Mouse (Mus musculus) heart, embryonic 14.5 days (tissue): ENCODE data around the gene Xlr5a. TPM values are rescaled to one million over a fixed set of nuclear protein-coding genes. Genes with fewer than 3 reads are reported as not detected.
"Not testable (repeated sequence)": the region's sequence is repeated elsewhere in the genome, so short reads cannot be mapped to it uniquely, and the experiment has no call there.

Experiments used
- ATAC-seq: fragments of 200-750 bp; cut with Nextera tagmentation; 2 replicates; pipeline ENCODE4 v1.8.0; 2017; ENCODE audit warnings: low read depth, moderate TSS enrichment; ENCODE audit not compliant: insufficient number of reproducible peaks, insufficient read depth, low FRiP score
- H3K27ac ChIP-seq, 2 experiments: fragments of 200-500 bp in 1 of 2; fragments of 300-500 bp in 1 of 2; sonication (generic) in 1 of 2; replicated peaks in 1 of 2; 2 replicates each; pipeline ENCODE4 v1.5.1; 2012 to 2014; ENCODE audit warnings: low read depth in 2 of 2, low read length in 2 of 2, control low read depth in 1 of 2, mild to moderate bottlenecking in 1 of 2, mixed read lengths in 1 of 2; ENCODE audit not compliant: control insufficient read depth in 1 of 2, insufficient read depth in 1 of 2
- H3K27me3 ChIP-seq: fragments of 300-500 bp; sonication (generic); 2 replicates; pipeline ENCODE4 v1.6.1; 2014; ENCODE audit warnings: mild to moderate bottlenecking, low read length, control low read depth; ENCODE audit not compliant: control insufficient read depth, insufficient read depth
- H3K36me3 ChIP-seq: fragments of 300-500 bp; sonication (generic); 2 replicates; pipeline ENCODE4 v1.6.1; 2014; ENCODE audit warnings: mild to moderate bottlenecking, control low read depth, low read length, mixed read lengths; ENCODE audit not compliant: control insufficient read depth, insufficient read depth
- H3K4me1 ChIP-seq, 2 experiments: fragments of 200-500 bp in 1 of 2; fragments of 300-500 bp in 1 of 2; sonication (generic) in 1 of 2; 2 replicates each; pipeline ENCODE4 v1.6.1; 2012 to 2014; ENCODE audit warnings: low read length in 2 of 2, control low read depth in 1 of 2, mixed read lengths in 1 of 2; ENCODE audit not compliant: control insufficient read depth in 2 of 2, insufficient read depth in 2 of 2
- H3K4me2 ChIP-seq: fragments of 300-500 bp; sonication (generic); 2 replicates; pipeline ENCODE4 v1.6.1; 2014; ENCODE audit warnings: mild to moderate bottlenecking, low read length
- H3K4me3 ChIP-seq, 2 experiments: fragments of 200-500 bp in 1 of 2; fragments of 300-500 bp in 1 of 2; sonication (generic) in 1 of 2; 2 replicates each; pipeline ENCODE4 v1.5.1; 2012 to 2014; ENCODE audit warnings: low read length in 2 of 2, mild to moderate bottlenecking in 2 of 2, control low read depth in 1 of 2, low read depth in 1 of 2, moderate library complexity in 1 of 2; ENCODE audit not compliant: control insufficient read depth in 1 of 2, insufficient read depth in 1 of 2
- H3K9ac ChIP-seq: fragments of 300-500 bp; sonication (generic); 2 replicates; pipeline ENCODE4 v1.6.1; 2014; ENCODE audit warnings: mild to moderate bottlenecking, low read length
- H3K9me3 ChIP-seq: fragments of 300-500 bp; sonication (generic); 2 replicates; pipeline ENCODE4 v1.6.1; 2016; ENCODE audit warnings: low read length, control low read depth; ENCODE audit not compliant: control insufficient read depth
- WGBS: fragments of 180-500 bp; shearing (Covaris S2); extraction: QIAGEN DNeasy Blood & Tissue Kit; methylation state at CpG from one replicate; pipeline ENCODE4 v1.1.7; 2014; 5-methylcytosine and 5-hydroxymethylcytosine counted together
- polyA plus RNA-seq: library from polyadenylated mRNA; unstranded; fragments of >200 nt; fragmentation: Nextera tagmentation; extraction: Ambion mirVana; gene quantifications from 2 replicates; pipeline ENCODE4 v1.2.1, GENCODE M21; 2014

Gene Xlr5a
- polyA plus RNA-seq, 1 experiment from 2014 or later: 0.14 TPM

GRCm38 (mm10) chrX:73312522-73312921 lies 19.7 kb upstream of the Xlr5a start:
- H3K27ac ChIP-seq: no peak overlapping the region
- H3K9ac ChIP-seq: no peak overlapping the region
- no peak for ATAC-seq
- H3K36me3 ChIP-seq: no peaks in the 10 kb centered on the region
- H3K9me3 ChIP-seq: no peaks in the 10 kb centered on the region
- no peak overlapping the region for H3K4me2 ChIP-seq
- no peak overlapping the region for H3K4me3 ChIP-seq
- no peaks in the 10 kb centered on the region for H3K4me1 ChIP-seq
- no peaks in the 10 kb centered on the region for H3K27me3 ChIP-seq
- WGBS: 17% methylated on average over 3 of the region's 3 CpGs

- not testable (repeated sequence) for H3K9me3 ChIP-seq, H3K9ac ChIP-seq, H3K4me2 ChIP-seq, H3K27ac ChIP-seq, H3K4me1 ChIP-seq, H3K36me3 ChIP-seq, H3K4me3 ChIP-seq, ATAC-seq, H3K27me3 ChIP-seq
- 53% methylated on average over 6 of the region's 10 CpGs for WGBS
Measured at GRCm38 (mm10) chrX:73295745-73296144, 3.0 kb upstream of the Xlr5a start.

DNA sequence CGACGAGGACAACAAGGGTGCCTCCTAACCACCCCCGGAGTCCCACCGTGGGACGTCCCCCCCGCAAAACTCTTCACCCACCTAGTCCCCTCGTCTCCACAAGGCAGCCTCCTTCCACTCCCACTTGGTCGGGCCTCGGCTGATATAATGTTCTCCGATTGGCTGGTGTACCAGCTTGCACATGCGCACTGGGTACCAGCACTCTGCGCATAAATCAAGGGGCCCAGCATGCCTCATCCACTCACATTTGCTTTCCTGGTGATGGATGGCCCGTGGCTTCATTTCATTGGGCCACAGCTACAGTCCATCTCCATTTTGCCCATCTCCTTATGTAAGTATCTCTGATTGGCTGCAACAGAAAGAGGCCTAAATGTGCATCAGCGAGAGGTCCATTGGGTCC lies 27.5 kb downstream of the Xlr5a start, which contains the start of gene Xlr3c:
Gene Xlr3c, minus strand, starts transcription at position 121 of the 400 bp plus-strand sequence.
- H3K4me3 ChIP-seq, H3K4me2 ChIP-seq, H3K27ac ChIP-seq, H3K9me3 ChIP-seq, H3K9ac ChIP-seq, ATAC-seq, H3K36me3 ChIP-seq, H3K27me3 ChIP-seq, H3K4me1 ChIP-seq: not testable (repeated sequence)
- 85% methylated on average over 14 of the region's 14 CpGs for WGBS

DNA sequence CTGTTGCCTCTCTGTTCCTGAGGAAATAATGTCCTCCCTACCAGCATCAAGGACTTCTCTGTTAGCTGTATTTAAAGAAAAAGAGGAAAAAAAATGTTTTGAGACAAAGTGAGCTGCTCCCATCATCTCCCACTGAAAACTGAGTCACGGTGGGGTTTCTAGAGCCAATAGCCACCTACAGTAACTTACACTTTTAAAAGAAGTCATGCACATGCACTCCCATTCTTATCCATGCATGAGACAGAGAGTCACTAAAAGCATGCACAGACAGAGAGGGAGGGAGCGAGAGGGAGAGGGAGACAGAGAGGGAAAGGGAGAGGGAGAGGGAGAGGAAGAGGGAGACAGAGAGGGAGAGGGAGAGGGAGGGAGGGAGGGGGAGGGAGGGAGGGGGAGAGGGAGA lies 30.3 kb downstream of the Xlr5a start:
- not testable (repeated sequence) for H3K9ac ChIP-seq, H3K36me3 ChIP-seq, H3K4me2 ChIP-seq, ATAC-seq, H3K4me3 ChIP-seq, H3K9me3 ChIP-seq, H3K27me3 ChIP-seq, H3K4me1 ChIP-seq, H3K27ac ChIP-seq
- WGBS: 79% methylated on average over 1 of the region's 2 CpGs

GRCm38 (mm10) chrX:73242821-73243325 lies 49.9 kb downstream of the Xlr5a start, which contains the start of gene Xlr4c:
TSS of gene Xlr4c (minus strand) at chrX:73243130.
- H3K27me3 ChIP-seq, H3K36me3 ChIP-seq, ATAC-seq, H3K27ac ChIP-seq, H3K4me2 ChIP-seq, H3K4me1 ChIP-seq, H3K9me3 ChIP-seq, H3K4me3 ChIP-seq, H3K9ac ChIP-seq: not testable (repeated sequence)
- WGBS: 84% methylated on average over 11 of the region's 14 CpGs

GRCm38 (mm10) chrX:73229288-73229687 lies 63.5 kb downstream of the Xlr5a start:
- WGBS: 33% methylated on average over 3 of the region's 3 CpGs
- Histone ChIP-seq H3K9ac (peak overlapping the region; percentile 74), H3K4me2 (peak overlapping the region; percentile 85)

GRCm38 (mm10) chrX:73228606-73229214 lies 64.1 kb downstream of the Xlr5a start:
- Histone ChIP-seq H3K4me2 (peak overlapping the region; percentile 85), H3K36me3 (no peaks in the 10 kb centered on the region), H3K4me3 (peak overlapping the region; percentile 62 to 76), H3K9ac (peak overlapping the region; percentile 74), H3K27ac (peak overlapping the region; percentile 90), H3K9me3 (no peaks in the 10 kb centered on the region), H3K4me1 (peaks cover 2 to 3% of the 10 kb centered on the region in 2 experiments; a peak in 1 of 4 replicates), H3K27me3 (no peaks in the 10 kb centered on the region)
- ATAC-seq: peak; percentile 62; the same call in 1 of the 2 replicates
- 20% methylated on average over 51 of the region's 51 CpGs for WGBS

More at GRCm38 (mm10) chrX:73229288-73229687, 63.5 kb downstream of the Xlr5a start:
- H3K4me1 ChIP-seq: peaks cover 2 to 3% of the 10 kb centered on the region in 2 experiments; a peak in 1 of 4 replicates
- H3K27me3 ChIP-seq: no peaks in the 10 kb centered on the region
- no peaks in the 10 kb centered on the region for H3K9me3 ChIP-seq
- ATAC-seq: no peak
- H3K36me3 ChIP-seq: no peaks in the 10 kb centered on the region
- no peak overlapping the region for H3K27ac ChIP-seq
- peak overlapping the region; percentile 62 to 76 for H3K4me3 ChIP-seq
